Mouse (Mus musculus): Measurements from ENCODE around the gene Tagln. TPM values are rescaled to one million over a fixed set of nuclear protein-coding genes. Genes with fewer than 3 reads are reported as not detected.

Gene Tagln
- total RNA-seq, 2 experiments from 2014 or later, result 12.7 to 18.2 TPM

DNA sequence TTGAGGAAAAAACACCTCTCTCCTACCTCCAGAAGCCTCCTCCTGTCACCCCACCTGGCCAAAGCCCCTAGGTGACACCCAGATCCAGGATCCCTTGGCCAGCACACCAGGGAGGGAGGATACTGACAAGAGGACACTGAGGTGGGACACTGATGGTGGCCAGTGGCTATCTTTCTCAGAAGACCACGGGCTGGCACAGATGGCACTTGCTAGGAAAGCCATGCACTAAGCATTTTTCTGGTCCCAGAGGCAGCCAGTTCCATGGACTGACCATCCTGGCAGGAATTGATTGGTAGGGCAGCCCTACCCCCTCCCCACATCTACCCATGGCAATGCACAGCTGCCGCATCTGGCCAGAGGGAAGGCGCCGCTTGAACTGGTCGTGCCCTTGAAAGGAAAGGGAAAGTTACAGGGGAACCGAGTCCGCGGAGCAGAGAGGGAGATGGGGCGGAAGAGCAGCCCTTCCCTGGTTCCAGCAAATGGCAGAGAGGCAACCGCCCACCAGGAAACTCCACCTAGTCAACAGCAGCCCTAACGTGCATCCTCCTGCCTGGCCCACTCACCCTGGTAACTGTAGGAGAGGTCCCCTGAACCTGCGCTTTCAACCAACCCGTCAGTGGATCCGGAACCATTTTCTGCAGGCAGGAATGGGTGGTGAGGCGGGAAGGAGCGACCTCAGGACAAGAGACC lies 10.5 kb upstream of the Tagln start:
- DNase-seq (ENCODE audit: low spot score in 2 of 2), result no peak

DNA sequence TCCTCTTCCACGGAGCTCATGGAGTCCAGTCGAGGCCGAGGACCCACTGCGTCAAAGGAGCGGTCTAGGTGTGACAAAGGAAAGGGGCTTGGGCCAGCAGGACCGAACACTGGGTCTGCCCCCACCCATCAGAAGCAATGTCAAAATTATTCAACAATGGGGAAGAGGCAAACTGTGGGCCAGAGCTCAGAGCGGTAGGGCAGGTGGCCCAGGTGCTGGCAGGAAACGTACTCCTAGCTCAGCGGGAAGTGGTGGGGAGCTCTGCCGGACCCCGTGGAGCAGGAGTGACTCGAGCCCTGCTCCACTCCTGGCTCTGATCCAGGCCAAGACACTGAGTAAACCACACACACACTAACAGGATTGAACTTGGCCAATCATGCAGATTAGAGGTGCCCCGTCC lies 9.9 kb upstream of the Tagln start:
- DNase-seq (ENCODE audit: low spot score in 2 of 2), result no peak

DNA sequence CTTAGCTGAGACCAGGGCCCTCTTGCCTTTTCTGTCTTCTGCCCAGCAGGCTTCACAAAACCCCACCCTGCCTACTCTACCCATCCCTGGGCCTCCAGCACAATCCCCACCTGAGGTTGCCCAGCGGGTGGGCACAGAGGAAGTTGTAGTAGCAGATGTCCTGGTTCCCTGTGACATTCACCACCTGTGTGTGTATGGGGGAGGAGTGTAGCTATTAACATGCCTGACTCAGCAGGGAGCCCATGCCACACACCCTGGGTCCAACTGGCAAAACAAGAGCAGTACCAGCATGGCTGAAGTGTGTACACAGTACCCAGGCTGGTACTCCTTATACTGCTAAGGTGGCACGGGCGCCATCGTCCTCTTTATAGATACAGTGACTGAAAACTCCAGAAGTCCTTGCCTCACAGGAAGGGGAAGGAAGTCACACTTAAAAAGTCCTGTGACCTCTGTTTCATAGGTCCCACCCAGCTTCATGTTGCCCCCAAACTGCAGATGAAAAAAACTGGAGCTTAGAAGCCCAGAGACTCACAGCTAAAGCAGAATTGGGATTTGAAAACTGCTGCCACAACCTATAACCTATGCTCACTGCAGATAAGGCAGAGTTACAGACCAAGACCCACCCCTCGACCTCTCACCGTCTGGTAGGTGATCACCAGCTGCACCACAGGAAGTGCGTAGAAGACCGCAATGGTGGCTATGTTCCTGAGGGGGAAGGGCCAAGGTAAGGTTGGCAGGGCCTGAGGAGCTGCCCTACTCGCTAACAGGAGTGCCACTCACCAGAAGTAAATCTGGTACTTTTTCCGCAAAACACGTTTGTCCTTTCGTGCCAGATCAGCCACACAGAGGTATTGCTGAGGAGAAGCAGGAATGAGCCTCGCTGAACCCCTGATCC lies 8.9 kb upstream of the Tagln start:
- no peak for DNase-seq (ENCODE audit: low spot score in 2 of 2)

DNA sequence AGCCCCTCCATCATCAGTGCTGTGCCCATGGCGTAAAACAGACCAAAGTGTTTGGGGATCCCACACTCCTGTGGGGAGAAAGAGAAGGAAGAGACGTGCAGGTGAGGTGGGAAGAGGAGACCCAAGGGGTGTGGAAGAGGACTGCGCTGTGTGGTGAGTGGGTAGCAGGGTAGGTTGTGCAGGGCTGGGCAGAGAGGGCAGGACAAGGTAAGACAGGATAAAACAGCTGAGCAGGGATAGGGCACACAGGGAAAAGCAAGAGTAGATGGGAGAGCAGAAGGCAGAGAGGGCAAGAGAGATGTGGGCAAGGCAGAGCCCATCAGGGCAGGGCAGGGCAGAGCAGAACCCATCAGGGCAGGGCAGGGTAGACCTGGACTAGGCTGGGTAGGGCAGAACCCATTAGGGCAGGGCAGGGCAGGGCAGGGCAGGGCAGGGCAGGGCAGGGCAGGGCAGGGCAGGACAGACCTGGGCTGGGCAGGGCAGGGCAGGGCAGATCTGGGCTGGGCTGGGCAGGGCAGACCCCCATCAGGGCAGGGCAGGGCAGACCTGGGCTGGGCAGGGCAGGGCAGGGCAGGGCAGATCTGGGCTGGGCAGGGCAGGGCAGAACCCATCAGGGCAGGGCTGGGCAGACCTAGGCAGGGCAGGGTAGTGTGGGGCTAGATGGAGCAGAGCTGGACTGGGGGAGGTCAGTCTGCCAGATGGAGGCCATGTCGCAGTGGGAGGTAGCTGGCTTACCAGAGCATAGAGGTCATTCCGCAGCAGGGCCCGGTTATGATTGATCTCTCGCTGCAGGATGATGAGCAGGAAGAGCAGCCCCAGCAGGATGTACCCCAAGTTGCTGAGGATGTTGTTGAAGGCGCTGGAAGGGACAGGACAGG lies 8.0 kb upstream of the Tagln start:
- no peak for DNase-seq (ENCODE audit: low spot score in 2 of 2)

DNA sequence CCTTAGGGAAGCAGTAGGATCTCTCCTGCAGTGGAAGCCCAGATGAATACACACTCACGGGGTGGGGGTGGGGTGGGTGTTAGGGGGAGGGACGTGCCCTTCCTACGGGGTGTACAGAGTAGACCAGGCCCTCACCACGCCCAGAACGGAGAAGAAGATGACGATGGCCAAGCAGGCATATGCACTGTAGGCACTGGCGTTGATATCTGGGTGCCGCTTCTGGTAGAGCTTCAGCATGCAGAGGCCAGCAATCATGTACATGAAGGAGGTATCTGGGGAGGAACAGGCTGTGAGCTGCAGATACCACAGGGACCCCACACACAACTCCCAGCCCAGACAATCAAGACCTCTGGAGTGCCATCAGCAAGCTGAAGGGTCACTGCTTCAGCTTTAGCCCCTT lies 7.1 kb upstream of the Tagln start:
- DNase-seq (ENCODE audit: low spot score in 2 of 2), result no peak

DNA sequence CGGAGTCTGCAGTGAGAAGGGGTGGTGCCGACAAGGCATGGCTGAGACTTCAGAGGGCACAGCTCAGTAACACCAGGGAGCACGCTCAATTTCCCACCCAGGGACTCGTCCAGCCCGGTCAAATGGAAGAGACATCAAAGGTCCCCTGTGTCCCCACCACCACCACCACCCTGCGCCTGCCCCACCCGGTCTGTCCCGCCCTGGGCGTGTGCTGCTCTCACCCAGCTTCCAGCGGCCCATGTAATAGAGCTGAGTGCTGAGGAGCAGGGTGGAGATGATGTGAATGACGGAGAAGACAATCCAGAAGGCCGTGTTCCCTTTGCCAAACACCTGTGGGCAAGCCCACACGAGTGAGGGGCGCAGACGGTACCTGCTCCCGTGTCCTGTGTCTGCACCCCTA lies 6.6 kb upstream of the Tagln start:
- DNase-seq (ENCODE audit: low spot score in 2 of 2), result no peak

DNA sequence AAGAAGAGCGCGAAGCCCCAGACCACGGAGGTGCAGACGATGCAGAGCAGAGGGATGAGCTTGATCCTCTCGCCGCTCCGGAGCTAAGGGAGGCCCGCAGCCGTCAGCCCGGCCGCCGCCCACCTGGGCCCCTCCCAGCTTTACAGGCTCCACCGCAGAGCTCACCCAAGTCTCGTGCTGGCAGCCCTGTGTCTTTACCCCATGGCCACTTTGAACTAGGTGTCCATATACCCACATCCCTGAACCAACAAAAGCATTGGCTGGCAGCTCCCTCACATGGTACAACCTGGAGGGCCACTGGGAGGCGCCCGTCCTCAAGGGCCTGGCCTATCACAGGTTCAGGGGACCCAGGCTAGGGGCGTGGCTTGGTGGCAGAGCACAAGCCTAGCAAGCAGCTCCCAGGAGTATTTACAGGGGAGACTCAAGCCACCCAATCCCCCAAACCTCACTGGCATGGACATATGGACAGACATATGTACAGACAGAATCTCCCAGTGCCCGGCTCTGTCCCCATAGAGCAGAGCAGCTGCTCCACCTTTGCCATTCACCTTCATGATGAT lies 5.6 kb upstream of the Tagln start:
- DNase-seq (ENCODE audit: low spot score in 2 of 2), result no peak

DNA sequence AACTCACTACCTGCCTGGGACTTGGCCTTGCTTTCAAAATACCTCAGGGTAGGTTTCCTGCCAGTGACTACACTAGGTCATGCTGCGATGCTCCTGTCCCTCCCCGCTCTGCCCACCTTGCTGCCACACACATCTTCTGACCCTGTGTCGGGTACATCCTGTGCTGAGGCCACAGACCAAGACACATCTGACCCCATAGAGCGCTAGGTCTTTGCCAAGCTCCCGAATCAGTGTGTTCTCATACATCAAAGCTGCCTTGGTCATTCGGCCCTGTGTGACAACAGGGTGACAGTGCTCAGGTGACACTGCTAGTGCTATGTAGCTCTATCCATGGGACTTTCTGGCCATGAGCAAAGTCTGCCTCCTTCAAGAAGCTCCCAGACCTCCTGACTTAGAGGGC lies 3.9 kb upstream of the Tagln start:
- no peak for DNase-seq (ENCODE audit: low spot score in 2 of 2)

DNA sequence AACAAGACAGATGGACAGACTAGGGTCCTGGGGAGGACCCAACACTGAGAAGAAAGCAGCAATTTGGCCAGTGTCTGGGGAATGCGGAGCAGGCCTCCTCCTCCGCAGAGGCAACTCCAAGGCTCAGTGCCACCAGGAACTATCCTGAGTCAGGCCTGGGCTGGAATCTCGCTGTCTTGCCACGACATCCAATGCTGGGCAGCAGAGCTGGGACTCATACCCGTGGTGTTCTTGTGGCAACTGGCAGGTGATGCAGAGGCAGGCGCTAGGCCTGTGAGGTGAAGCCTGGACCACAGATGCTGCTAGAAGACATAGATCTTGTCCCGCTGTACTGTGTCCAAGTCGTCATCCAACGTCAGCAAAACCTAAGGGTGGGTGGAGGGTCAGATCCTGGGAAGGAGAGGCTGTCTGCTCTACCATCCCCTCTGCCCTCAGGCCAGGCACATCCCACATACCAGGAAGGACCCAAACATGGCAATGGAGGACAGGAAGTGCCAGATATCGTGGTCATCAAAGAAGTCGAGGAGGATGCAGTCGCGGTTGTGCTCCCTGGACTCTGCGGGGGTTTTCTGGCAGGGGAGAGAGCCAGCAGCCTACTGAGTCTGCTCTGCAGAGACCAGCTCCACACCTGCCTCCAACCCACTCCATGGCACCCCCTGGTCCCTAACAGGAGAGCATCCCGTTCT lies 3.2 kb upstream of the Tagln start:
- no peak for DNase-seq (ENCODE audit: low spot score in 2 of 2)

DNA sequence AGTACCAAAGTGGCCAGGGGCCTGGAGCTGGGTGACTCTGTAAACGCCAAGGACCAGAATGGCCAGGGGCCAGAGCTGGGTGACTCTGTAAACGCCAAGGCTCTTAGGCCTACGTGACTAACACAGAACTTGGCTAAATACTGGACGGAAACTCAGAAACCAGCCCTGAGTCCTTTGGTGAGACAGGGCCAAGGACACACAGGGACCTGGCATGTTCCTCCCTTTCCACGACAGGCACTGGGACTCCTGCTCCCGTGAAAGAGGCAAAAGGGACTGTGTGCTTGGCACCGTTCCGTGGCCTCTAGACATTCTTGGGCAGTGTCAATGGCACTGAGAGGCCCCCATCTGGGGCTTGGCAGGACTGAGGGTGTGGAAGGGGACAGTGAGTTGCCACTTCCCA lies 2.2 kb upstream of the Tagln start:
- no peak for DNase-seq (ENCODE audit: low spot score in 2 of 2)

DNA sequence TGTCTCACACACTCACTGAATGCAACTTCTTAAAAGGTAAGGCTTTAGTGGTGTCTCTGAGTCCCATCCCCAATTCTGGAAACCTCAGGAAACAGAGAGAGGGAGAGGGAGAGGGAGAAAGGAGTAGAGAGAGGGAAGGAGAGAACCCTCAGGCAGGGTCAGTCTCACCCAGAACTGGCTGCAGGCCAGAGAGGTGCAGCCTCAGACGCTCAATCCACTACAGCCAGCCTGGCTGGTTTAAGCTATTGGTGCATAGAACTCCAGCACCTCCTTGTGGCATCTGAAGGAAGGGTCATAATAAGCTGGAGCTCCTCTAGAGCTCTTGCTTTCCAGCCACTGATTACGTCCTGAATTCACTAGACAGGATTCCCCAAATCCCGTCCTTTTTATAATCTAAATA lies 1.0 kb upstream of the Tagln start:
- peak; percentile 51 to 60 for DNase-seq (ENCODE audit: low spot score in 2 of 2)

DNA sequence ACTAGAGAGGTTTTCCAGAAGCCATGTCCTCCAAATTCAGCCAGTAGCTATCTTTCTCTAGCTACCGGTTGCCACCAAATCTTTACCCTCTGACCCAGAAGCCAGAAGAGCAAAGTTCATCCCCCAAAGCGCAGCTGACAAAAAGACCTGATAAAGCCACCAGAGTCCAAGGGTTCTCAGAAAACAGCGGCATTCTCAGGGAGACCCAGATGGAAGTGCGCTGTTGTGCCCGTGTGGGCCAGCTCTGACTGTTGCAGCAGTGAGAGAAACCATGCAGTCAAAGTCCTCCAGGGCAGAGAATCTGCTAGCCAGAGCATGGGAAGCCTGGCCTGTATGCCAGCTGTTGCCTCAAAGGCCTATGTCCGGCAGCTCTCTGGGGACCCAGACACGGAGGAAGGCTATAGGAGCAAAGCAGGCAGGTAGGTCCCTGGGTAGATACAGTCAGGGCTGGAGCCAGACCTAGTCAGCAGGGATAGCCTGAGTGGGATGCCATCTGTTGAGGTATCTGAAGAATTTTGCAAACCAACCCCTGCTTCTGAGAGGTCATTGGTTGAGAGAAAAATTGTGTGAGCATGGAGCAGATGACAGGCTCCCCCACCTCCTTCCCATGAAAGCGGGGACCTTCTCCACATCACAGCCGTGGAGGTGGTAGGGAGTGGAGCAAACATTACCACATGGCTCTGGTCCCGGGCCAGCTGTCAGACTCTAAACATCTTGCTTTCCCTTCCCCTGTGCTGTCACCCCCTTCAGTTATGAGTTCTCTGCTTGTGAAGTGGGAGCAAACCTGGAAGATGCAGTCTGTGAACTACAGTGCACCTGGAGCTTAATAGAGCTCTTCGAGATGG lies 3.1 kb downstream of the Tagln start:
- DNase-seq (ENCODE audit: low spot score in 2 of 2), result peak in 1 of 2 experiments; percentile 37

DNA sequence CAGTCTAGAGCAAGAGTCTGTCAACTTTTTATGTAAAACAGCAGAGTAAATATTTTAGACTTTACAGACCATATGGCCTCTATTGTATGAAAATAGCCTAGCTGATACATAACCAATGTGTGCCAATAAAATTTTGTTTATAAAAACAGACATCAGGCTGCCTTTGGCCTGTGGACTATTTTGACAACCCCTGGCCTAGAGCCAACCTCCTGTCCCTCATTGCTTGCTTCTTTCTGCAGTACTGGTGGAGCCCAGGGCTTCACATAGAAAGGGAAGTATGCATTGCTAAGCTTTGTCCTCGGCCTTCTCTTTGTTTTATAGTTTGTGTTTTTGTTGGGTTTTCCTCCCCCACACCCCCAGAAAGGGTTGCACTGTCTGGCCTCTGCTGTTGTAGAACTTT lies 3.9 kb downstream of the Tagln start:
- DNase-seq (ENCODE audit: low spot score in 2 of 2), result no peak

DNA sequence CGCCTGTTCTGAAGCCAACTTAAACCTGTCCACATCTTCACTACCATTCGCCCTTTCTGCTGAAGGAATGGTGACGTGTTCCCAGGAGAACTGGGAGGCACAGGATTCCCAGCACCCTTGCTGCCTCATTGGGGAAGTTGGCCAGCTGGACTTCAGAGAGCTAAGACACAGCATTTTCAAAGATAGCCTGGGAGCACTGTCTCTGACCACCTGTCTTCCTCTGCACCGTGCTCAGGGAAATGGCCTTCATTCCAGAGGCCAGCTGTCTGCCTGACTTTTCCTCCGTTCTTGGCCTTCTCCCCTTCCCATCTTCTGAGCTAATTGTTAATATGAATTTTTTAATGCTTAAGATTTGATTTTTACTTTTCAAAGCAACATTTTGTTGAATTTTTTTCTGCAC lies 6.6 kb downstream of the Tagln start:
- no peak for DNase-seq (ENCODE audit: low spot score in 2 of 2)

DNA sequence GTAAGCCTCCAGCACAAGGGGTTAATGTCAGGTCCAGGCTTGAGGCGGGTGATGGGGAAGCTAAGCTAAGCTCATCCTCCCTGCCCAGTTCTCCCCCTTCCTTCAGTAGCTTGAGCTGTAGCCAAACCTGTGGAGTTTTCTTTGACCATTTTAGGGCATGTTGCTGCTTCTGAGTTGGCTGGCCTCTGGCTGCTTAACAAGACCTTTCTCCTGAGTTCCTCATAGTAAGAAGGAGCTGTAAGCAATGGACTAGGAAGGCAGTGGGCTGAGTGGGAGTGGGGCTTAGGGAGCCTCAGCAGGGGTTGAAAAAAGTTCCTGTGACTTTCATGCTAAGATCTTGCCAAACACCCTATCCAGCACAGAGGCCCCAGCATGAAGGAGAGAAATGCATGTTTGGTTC lies 16.0 kb downstream of the Tagln start:
- no peak for DNase-seq (ENCODE audit: low spot score in 2 of 2)

DNA sequence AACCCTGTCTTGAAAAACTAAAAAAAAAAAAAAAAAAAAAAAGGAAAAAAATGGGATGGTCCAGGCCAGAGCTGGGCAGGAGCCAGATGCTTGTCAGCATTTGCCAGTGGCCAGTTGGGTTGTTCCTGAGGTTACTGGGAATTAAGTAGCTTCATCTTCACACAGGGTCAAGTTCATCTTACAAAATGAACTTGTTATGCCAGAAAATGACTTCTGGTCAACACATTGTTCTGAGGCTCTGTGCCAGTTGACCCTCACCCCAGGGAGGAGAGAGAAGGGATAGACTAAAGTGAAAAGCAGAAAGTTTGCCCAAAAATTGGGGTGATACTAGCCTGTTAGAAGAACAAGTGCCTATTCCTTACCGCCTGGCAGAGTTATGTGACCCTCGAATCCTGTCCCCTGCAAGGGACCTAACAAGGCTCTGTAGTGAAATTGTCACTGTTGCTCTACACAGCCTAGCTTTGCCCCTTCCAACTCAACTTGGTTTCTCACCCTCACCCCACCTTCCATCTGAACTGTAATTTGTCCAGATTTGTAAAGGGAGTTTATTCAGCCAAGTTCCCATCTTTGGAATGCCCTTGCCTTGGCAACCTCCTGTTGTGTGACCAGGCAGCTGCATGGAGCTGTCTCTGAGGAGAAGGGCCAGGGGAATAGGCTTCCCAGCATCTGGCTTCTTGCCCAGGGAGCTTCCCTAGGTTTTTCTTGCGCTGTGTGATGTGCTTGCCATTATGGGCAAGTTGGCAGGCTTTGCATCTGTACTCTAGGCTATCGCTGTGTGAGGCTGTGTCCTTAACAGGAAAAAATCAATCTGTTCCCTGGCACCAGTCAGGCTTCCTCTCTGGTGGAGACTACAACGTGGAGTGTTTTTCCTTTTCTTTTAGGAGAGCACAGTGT lies 18.6 kb downstream of the Tagln start:
- peak; percentile 54 to 85 for DNase-seq (ENCODE audit: low spot score in 2 of 2)

DNA sequence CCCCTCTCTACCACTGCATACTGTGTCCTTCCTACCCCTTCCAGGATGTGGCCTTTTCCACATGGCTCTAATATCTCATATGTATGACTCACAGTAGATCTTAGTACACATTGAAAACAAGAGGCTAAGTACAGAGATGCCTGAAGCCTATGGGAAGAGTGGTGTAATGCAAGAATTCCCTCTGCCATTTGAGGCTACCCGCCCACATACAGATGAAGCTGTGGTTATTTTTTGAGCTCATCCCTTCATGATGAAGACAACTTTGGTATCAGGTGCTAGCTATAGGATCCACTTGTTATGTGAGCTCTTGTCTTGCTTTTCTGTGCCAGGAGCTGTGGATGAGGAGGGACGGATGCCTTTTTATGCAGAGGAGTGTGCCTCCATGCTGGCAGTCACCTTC lies 20.2 kb downstream of the Tagln start:
- DNase-seq (ENCODE audit: low spot score in 2 of 2), result no peak

DNA sequence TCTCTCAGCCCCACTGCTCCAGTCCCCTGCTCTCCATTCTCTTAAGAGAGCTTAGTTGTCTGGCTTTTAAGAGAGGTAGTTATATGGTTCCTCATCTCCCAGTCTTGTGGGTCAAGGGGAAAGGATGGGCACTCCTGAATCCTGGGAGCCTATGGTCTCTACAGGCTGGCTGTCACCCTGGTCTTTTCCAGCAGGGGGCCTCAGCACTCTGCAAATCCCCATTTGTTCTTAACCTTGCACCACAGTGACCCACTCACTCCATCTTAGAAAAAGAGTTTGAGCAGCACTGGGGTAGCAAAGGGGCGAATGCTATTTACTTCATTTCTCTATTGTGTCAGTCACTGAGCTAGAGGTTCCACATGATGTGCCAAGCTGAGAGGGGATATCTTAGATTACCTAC lies 24.2 kb downstream of the Tagln start:
- no peak for DNase-seq (ENCODE audit: low spot score in 2 of 2)

DNA sequence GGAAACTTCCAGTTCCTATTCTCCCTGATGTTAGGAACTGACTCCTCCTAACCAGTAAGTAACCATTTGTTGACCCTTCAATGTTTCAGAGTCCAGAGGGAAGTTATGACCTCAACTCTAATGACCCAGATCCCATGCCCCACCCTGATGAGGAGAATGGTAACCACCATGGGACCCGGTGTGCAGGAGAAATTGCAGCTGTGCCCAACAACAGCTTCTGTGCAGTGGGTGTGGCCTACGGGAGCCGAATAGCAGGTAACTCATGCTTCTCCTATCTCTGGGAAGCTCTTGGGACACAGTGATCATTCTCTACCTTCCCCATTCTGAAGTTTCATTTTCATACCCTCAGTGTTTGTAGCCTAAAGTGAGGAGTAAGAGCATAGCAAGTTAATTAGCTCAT lies 24.9 kb downstream of the Tagln start:
- DNase-seq (ENCODE audit: low spot score in 2 of 2), result no peak
